Mouse (Mus musculus) neural tube, embryonic 15.5 days (tissue): Measurements from ENCODE around the gene Vmac. TPM values are rescaled to one million over a fixed set of nuclear protein-coding genes. Genes with fewer than 3 reads are reported as not detected.

Source experiments
- ATAC-seq: fragments of 200-750 bp; cut with Nextera tagmentation; 2 replicates; pipeline ENCODE4 v1.8.0; 2017; ENCODE audit warnings: mild to moderate bottlenecking, moderate TSS enrichment, moderate library complexity; ENCODE audit not compliant: low FRiP score
- H3K27ac ChIP-seq: fragments of 300-500 bp; sonication (generic); replicated peaks from 2 replicates; pipeline ENCODE4 v1.5.1; 2015; ENCODE audit warnings: mild to moderate bottlenecking, inconsistent platforms
- H3K27me3 ChIP-seq: fragments of 300-500 bp; sonication (generic); replicated peaks from 2 replicates; pipeline ENCODE4 v1.6.1; 2015; ENCODE audit warnings: inconsistent platforms
- H3K36me3 ChIP-seq: fragments of 300-500 bp; sonication (generic); 2 replicates; pipeline ENCODE4 v1.6.1; 2015; ENCODE audit warnings: inconsistent platforms
- H3K4me1 ChIP-seq: fragments of 300-500 bp; sonication (generic); 2 replicates; pipeline ENCODE4 v1.6.1; 2015; ENCODE audit warnings: inconsistent platforms
- H3K4me2 ChIP-seq: fragments of 300-500 bp; sonication (generic); 2 replicates; pipeline ENCODE4 v1.6.1; 2015; ENCODE audit warnings: inconsistent platforms, mild to moderate bottlenecking, moderate library complexity
- H3K4me3 ChIP-seq: fragments of 300-500 bp; sonication (generic); replicated peaks from 2 replicates; pipeline ENCODE4 v1.5.1; 2015; ENCODE audit warnings: mild to moderate bottlenecking, inconsistent platforms
- H3K9ac ChIP-seq: fragments of 300-500 bp; sonication (generic); replicated peaks from 2 replicates; pipeline ENCODE4 v1.6.1; 2015; ENCODE audit warnings: mild to moderate bottlenecking, inconsistent platforms
- H3K9me3 ChIP-seq: fragments of 300-500 bp; sonication (generic); replicated peaks from 2 replicates; pipeline ENCODE4 v1.6.1; 2016; ENCODE audit warnings: inconsistent platforms
- WGBS: fragments of 180-500 bp; shearing (Covaris S2); methylation state at CpG from one replicate; pipeline ENCODE4 v1.1.7; 2015; ENCODE audit warnings: mixed read lengths; 5-methylcytosine and 5-hydroxymethylcytosine counted together
- polyA plus RNA-seq: library from polyadenylated mRNA; unstranded; fragments of >200 nt; fragmentation: Nextera tagmentation; extraction: Ambion mirVana; gene quantifications from 2 replicates; pipeline ENCODE4 v1.2.1, GENCODE M21; 2015

The Vmac gene
- polyA plus RNA-seq, 1 experiment from 2014 or later, result 13.8 TPM

DNA sequence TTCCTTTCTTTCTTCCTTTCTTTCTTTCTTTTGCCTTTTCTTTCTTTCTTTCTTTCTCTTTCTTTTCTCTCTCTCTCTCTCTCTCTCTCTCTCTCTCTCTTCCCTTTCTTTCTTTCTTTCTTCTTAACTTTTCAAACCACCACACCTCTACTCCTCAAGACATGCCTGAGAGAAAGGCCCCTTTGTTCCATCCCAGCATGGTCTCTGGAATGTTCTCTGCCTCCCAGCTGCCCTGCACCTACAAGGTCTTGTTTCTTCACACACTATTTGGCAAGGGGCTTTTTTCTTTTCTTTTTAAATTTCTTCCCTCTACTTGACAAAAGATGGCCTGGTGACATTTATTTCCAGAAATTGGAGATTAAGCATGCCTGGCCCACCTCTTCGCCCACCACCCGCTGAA lies 11.8 kb upstream of the Vmac start:
- Histone ChIP-seq H3K4me1 (peaks cover 17% of the 10 kb centered on the region), H3K36me3 (no peaks in the 10 kb centered on the region), H3K4me2 (no peak overlapping the region), H3K27me3 (no peaks in the 10 kb centered on the region), H3K4me3 (no peak overlapping the region), H3K9ac (no peak overlapping the region), H3K27ac (no peak overlapping the region), H3K9me3 (no peaks in the 10 kb centered on the region)
- WGBS, result 61% methylated on average over 2 of the region's 2 CpGs
- ATAC-seq, result no peak

DNA sequence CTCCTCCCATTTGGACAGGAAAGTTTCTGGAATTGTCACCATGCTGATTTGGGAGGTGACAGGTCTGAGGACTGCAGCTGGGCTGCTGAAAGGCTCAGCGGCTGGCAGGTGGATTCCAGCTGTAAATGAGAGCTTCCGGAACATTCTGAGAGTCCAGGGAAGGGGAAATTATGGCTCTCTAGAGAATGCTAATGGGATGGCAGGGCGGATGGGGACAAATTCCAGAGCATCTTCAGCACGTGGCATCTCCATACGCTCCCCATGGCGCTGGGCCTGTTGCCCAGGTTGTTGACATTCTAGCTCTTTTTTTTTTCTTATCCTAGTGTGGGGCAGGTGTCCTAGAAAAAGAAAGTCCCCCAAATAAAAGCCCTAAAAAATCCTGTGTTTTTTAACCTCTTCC lies 11.3 kb upstream of the Vmac start:
- Histone ChIP-seq H3K4me2 (no peak overlapping the region), H3K4me1 (peaks cover 17% of the 10 kb centered on the region), H3K4me3 (no peak overlapping the region), H3K36me3 (no peaks in the 10 kb centered on the region), H3K27me3 (no peaks in the 10 kb centered on the region), H3K9ac (no peak overlapping the region), H3K9me3 (no peaks in the 10 kb centered on the region), H3K27ac (no peak overlapping the region)
- WGBS, result 24% methylated on average over 6 of the region's 6 CpGs
- no peak for ATAC-seq

DNA sequence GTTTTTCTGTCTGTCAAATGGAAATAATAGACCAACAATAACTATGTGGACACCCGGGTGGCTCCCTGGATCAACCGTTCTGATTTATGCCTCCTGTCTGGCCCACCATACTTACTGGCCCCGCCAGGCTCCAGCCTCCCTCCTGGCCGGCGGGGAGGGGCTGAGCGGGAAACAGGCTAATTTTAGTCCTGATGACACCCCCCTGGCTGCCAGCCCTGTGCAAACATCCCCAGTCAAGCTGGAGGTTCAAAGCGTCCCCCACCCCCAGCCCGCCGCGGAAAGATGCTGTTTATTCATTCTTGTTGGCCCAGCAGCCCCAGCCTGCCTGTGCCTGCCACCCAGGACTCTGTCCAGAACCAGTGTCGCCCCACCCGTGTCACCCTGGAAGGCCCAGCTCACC lies 10.3 kb upstream of the Vmac start:
- ATAC-seq, result no peak; the same call in 1 of the 2 replicates
- Histone ChIP-seq H3K9me3 (no peaks in the 10 kb centered on the region), H3K4me2 (no peak overlapping the region), H3K4me3 (no peak overlapping the region), H3K36me3 (peaks cover 6% of the 10 kb centered on the region; the same call in 1 of the 2 replicates), H3K27me3 (no peaks in the 10 kb centered on the region), H3K4me1 (peaks cover 21% of the 10 kb centered on the region), H3K9ac (no peak overlapping the region), H3K27ac (no peak overlapping the region)
- 22% methylated on average over 12 of the region's 12 CpGs for WGBS

DNA sequence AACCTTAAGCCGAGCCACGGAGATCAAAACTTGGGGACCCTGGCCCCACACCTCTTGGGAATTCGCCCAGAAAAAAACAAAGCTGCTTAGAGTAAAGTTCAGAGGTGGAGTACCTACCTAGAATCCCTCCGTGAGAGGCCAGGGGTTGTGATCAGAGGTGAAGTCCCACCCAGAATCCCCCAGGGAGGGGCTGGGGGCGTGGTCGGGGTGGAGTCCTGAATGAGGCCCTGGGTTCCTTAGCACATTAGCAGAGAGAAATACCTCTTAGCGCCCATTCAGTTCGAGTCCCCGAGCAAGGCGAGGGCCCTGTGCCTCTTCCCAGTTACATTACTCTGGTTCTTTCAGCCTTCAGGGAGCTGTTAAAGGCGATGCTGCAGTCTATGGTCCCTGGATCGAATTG lies 9.8 kb upstream of the Vmac start:
- H3K4me3 ChIP-seq, result no peak overlapping the region
- peaks cover 26% of the 10 kb centered on the region for H3K4me1 ChIP-seq
- no peak for ATAC-seq
- WGBS, result 9% methylated on average over 12 of the region's 12 CpGs
- no peak overlapping the region for H3K9ac ChIP-seq
- H3K4me2 ChIP-seq, result no peak overlapping the region
- no peak overlapping the region for H3K27ac ChIP-seq
- no peaks in the 10 kb centered on the region for H3K9me3 ChIP-seq
- peaks cover 11% of the 10 kb centered on the region; the same call in 1 of the 2 replicates for H3K36me3 ChIP-seq
- H3K27me3 ChIP-seq, result no peaks in the 10 kb centered on the region

DNA sequence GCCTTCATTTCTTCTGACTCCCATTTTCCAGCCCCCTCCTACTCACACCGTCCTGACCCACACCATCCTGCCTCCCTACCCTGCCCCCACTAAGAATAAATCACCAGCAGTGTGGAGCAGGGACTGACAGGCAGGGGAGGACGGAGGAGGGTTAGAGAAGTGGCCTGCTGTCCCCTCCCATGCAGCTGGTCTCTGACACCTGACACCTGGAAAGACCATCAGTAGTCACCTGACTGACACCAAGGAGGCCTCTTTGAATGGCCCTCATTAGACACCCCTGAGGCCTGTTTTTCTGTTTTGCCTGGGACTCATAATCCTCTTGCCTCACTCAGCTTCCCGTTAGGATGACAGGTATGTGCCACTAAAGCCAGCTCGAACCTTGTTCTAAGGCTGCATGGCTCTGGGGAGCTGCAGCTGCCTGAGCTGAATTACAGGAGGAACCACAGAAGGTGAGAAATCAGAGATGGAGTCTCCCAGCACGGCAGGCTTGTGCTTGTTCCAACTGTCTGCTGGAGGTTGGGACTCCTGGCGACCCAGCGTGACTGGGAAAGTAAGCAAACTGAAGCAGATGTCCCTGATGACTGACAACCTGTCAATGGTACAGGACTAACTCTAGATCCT lies 9.3 kb upstream of the Vmac start:
- Histone ChIP-seq H3K4me3 (no peak overlapping the region), H3K4me2 (no peak overlapping the region), H3K9ac (no peak overlapping the region), H3K36me3 (peaks cover 16% of the 10 kb centered on the region), H3K27ac (no peak overlapping the region), H3K9me3 (no peaks in the 10 kb centered on the region), H3K4me1 (peaks cover 31% of the 10 kb centered on the region), H3K27me3 (no peaks in the 10 kb centered on the region)
- WGBS, result 11% methylated on average over 7 of the region's 7 CpGs
- no peak for ATAC-seq

DNA sequence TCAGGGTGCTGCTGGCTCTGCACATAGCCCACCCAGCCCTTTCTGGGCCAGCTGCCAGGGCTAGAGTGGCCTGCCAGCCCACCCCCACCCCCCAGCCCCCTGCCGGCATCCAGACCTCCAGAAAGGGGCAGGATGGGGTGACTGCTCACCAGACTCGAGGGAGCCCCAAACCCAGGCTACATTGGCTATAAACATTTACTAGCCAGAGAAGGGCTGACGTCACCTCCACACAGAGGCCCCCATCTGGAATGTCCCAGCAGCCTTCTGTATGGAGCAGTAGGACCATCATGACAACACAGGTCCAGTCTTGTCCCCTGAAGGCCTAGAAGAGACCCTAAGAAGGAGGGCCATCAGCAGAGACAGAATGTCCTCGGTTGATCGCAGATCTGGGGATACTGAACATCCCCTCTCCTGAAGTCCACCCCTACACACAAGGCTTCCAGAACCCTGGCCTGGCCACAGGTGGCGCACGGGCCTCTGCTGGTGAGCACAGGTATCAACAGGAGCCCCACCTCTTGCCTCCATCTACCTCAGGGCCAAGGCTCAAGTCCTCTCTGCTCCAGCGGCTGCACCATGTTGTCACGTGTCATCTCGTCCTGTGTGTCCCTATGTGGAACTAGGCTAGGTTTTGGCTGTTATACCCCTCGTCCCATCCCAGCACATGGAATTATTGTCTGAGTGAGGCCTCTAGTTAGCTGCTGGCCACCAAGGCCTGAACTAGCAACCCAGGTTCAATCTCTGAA lies 5.8 kb upstream of the Vmac start:
- H3K4me3 ChIP-seq, result no peak overlapping the region
- no peak overlapping the region for H3K9ac ChIP-seq
- peaks cover 31% of the 10 kb centered on the region for H3K36me3 ChIP-seq
- no peak for ATAC-seq
- H3K4me2 ChIP-seq, result no peak overlapping the region
- H3K9me3 ChIP-seq, result no peaks in the 10 kb centered on the region
- H3K4me1 ChIP-seq, result peaks cover 44% of the 10 kb centered on the region
- WGBS, result 83% methylated on average over 11 of the region's 11 CpGs
- H3K27ac ChIP-seq, result no peak overlapping the region
- no peaks in the 10 kb centered on the region for H3K27me3 ChIP-seq

DNA sequence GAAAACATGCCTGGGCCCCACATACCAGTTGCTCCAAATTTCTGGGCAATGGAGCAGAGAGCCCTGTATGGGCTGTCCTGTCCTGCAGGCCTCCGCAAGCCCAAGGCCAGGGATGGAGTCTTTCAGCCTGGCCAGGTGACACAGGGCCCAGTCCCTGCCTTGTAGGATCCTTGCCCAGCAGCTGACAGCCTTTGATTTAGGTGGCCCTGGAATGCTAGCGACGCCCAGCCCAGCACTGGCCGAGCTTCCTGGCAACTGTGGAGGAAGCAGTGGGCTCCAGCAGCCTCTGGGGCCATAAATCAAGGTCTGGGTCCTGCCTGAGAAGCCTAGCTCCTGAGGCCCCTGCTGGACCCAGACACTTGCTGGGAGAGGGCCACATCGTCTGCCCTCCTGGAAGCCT lies 4.6 kb upstream of the Vmac start:
- ATAC-seq, result no peak; the same call in 1 of the 2 replicates
- H3K4me1 ChIP-seq, result peaks cover 43% of the 10 kb centered on the region
- H3K9ac ChIP-seq, result no peak overlapping the region; the same call in 1 of the 2 replicates
- H3K36me3 ChIP-seq, result peaks cover 31% of the 10 kb centered on the region
- no peaks in the 10 kb centered on the region for H3K27me3 ChIP-seq
- WGBS, result 35% methylated on average over 5 of the region's 5 CpGs
- no peak overlapping the region for H3K4me3 ChIP-seq
- no peak overlapping the region for H3K4me2 ChIP-seq
- no peaks in the 10 kb centered on the region for H3K9me3 ChIP-seq
- peak overlapping the region; percentile 54 for H3K27ac ChIP-seq

DNA sequence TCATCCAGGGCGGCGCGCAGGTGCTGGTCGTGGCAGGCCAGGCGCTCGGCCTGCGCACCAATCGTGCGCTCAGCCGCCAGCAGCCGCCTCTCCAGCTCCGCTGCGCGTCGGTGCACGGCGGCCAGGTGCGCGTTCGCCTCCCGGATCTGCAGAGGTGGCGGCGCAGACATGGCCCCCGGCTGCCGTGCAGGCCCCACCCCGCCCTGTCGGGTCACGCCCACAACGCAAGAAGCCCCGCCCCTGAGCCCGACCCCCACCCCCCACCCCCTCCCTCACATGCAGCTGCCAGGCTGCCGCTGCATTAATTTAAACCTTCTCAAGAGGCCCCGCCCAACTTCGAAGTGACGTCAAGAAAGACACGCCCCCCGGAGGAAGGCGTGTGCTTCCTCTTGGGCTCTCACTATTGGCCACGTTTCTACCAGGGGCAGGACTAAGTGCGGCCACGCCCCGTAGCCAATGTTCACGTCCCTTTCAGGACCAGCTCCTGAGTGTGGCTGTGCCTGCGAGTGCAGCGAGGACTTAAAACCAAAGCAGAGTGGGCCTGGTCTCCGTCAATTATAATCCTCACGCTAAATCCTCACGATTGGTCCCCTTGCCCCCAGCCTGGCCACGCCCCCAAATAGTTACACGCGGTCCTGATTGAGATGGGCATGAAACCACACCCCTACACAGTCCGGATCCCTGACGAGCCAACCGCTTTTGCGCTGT lies 1.0 kb downstream of the Vmac start:
- under 1% methylated on average over 54 of the region's 55 CpGs for WGBS
- peaks cover 30% of the 10 kb centered on the region for H3K36me3 ChIP-seq
- no peaks in the 10 kb centered on the region for H3K27me3 ChIP-seq
- H3K9me3 ChIP-seq, result no peaks in the 10 kb centered on the region
- peak; percentile 93 for ATAC-seq
- peaks cover 39% of the 10 kb centered on the region for H3K4me1 ChIP-seq
- peak overlapping the region; percentile 89 for H3K27ac ChIP-seq
- peak overlapping the region; percentile 65 for H3K4me3 ChIP-seq
- H3K4me2 ChIP-seq, result peak overlapping the region; percentile 75
- peak overlapping the region; percentile 80 for H3K9ac ChIP-seq

DNA sequence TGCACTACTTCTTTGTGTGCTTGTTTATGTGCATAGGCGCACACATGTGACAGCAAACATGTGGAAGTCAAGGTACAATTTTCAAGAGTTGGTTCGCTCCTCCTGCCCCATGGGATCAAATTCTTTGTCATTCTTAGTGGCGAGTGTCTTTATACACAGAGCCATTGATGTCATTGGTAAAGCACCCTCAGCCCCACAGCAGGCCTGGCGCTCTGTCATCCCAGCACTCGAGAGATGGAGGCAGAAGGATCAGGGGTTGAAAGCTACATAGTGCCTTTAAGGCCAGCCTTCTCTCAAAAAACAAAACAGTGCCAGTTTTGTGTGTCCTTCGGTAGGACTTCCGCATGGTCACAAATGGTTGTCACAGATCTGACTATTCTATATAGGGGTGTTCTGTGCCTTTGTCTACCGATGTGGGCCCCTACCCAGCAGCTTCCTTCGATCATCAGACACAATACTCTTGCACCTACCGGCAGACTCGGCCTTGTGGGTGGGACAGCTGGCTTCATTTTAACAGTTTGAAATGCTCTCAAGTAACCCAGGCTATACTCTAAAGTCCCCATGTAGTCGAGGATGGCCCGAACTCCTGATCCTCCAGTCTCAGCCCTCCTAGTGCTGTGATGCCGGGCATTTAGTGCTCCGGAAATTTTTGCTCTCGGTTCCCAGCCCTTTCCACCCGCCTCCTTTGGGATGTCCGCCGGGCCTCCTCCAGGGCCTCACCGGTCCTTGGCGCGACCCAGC lies 1.7 kb downstream of the Vmac start:
- ATAC-seq, result 0 out of 2 replicates have a peak, but pooled peaks have one; percentile 1
- WGBS, result 24% methylated on average over 22 of the region's 22 CpGs

DNA sequence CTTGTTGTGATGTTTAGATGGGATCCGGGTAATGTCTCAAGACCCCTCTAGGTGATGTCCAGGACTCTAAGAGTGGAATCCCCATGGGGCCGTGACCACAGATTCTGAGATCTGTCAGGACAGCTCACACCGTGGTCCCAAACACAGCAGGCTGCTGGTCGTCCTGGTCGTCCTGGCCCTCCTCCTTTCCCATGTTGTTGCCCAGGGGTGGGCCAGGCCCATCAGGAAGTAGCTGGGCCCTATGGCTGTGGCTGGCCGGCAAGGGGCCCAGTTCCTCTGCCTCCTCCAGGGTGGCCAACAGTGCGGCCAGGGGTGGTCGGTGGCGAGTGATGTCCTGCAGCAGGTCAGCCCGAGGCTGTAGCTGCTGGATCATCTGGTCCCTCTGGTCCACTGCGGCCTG lies 2.5 kb downstream of the Vmac start:
- peaks cover 36% of the 10 kb centered on the region for H3K4me1 ChIP-seq
- H3K36me3 ChIP-seq, result peaks cover 32% of the 10 kb centered on the region
- no peak overlapping the region for H3K27ac ChIP-seq
- peak overlapping the region; percentile 65; the same call in 1 of the 2 replicates for H3K4me3 ChIP-seq
- ATAC-seq, result no peak
- 68% methylated on average over 11 of the region's 11 CpGs for WGBS
- H3K9ac ChIP-seq, result 0 out of 2 replicates have a peak overlapping the region, but pooled peaks have one; percentile 10
- H3K9me3 ChIP-seq, result no peaks in the 10 kb centered on the region
- peak overlapping the region; percentile 75 for H3K4me2 ChIP-seq
- H3K27me3 ChIP-seq, result no peaks in the 10 kb centered on the region

More for the DNA sequence above, 1.7 kb downstream of the Vmac start:
- Histone ChIP-seq H3K4me2 (peak overlapping the region; percentile 75), H3K27ac (peak overlapping the region; percentile 89), H3K36me3 (peaks cover 30% of the 10 kb centered on the region), H3K4me3 (peak overlapping the region; percentile 65), H3K27me3 (no peaks in the 10 kb centered on the region), H3K4me1 (peaks cover 39% of the 10 kb centered on the region), H3K9ac (peak overlapping the region; percentile 76), H3K9me3 (no peaks in the 10 kb centered on the region)

- WGBS, result 80% methylated on average over 3 of the region's 3 CpGs
Observed at GRCm38 (mm10) chr17:56709708-56710107, 8.1 kb downstream of the Vmac start.

More at GRCm38 (mm10) chr17:56709708-56710107, 8.1 kb downstream of the Vmac start:
- Histone ChIP-seq H3K4me1 (no peaks in the 10 kb centered on the region), H3K27ac (no peak overlapping the region), H3K9me3 (no peaks in the 10 kb centered on the region), H3K9ac (no peak overlapping the region), H3K4me3 (no peak overlapping the region), H3K27me3 (no peaks in the 10 kb centered on the region), H3K36me3 (peaks cover 86% of the 10 kb centered on the region), H3K4me2 (no peak overlapping the region)
- no peak for ATAC-seq
